Mouse (Mus musculus) CH12F3 (cell line): ENCODE measurements around the gene Catsperz.
"Not testable (repeated sequence)": the region's sequence is repeated elsewhere in the genome, so short reads cannot be mapped to it uniquely, and the experiment has no call there.

Source experiments
- in situ Hi-C: fragments of 300-500 bp; cut with MboI; formaldehyde crosslinking; loops from 2 replicates; pipeline ENCODE4 v1.14.3; 2020; ENCODE audit warnings: low sequenced_read_pairs

Gene Catsperz

DNA sequence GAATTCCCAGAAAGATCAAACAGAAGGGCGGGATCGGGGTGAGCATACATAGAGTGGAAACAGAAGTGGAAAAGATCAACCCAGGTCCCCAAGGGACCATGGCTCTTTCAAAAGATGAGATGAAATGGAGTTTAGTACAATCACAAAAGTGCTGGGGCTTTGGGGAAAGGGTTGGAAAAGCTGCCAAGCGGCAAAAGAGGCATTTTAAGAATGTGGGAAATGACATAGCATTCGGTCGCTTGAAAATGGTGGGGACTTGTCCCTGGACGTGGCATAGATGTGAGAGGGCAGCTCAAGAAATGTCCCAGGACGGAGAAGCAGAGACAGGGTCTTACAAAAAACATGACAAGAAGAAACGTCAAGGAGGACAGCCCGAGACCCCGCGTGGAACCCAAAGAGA is 16.2 kb downstream of the Catsperz start:
- in situ Hi-C loops, result no loop called here

DNA sequence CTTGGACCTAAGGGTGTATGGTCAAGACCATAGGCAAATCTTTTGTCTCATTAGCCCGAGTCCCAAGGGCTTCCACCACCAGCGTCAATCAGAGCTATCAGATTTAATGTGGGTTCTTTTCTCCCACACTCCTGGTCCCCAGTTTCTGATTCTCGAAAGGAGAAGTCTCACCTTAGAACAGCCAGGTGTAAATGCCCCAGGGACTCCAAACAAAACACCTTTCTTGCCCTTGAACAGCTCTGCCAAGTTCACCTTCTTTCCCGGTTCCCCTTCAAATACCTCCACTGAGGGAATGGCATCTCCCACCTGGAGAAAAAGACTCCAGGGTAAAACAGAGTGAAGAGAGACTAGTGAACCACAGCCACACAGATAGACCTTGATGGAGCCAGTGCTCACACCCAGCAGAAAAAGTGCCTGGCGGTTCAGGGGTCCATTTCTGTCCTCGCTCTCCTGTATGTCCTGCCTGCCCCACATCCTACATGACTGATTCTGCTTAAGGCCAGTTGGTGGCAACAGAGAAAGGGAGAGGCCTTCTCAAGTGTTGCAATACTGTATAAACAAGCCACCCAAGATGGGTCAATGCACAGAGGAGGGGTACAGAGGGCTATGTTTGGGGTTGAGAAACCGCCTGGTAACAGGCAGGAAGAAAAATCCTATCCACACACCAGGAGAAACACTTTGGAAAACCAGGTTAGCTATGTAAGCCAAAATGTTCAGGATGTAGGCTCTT is 17.2 kb downstream of the Catsperz start:
- in situ Hi-C loops, result no loop called here

DNA sequence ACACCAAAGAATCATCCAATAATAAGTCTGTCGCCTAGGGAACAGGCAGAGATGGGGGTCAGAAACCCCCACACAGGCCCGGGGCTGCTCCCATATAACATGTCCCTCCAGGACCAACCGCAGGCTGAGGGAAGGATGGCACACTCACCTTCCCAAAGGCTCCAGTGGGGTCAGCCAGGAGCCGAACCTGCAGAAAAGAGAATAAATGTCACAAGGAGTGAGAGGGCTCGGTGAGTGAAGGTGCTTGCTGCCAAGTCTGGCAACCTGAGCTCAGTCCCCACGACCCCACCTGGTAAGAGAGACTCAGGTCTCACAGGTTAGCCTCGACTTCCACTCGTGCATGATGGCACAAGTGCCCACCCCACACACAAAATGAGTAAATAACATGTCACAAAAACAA is 18.1 kb downstream of the Catsperz start:
- in situ Hi-C loops, result no loop called here

DNA sequence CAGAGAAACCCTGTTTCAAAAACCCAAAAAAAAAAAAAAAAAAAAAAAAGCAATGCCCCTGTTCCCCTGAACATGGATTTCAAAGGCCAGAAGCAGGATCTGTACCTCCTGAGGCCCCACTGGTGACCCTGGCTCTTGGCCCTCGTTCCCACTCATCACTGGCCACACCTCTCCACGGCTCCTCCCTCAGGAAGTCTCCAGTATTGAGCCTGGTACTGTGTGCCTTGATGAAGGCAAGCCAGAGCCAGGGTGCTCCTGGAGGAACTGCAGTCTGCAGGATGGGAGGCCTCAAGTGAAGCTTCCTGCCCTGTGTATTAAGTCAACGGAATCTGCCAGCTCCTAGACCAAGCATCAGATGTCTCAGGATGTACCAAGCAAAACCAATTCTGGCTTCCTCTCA is 19.0 kb downstream of the Catsperz start:
- in situ Hi-C loops, result no loop called here

DNA sequence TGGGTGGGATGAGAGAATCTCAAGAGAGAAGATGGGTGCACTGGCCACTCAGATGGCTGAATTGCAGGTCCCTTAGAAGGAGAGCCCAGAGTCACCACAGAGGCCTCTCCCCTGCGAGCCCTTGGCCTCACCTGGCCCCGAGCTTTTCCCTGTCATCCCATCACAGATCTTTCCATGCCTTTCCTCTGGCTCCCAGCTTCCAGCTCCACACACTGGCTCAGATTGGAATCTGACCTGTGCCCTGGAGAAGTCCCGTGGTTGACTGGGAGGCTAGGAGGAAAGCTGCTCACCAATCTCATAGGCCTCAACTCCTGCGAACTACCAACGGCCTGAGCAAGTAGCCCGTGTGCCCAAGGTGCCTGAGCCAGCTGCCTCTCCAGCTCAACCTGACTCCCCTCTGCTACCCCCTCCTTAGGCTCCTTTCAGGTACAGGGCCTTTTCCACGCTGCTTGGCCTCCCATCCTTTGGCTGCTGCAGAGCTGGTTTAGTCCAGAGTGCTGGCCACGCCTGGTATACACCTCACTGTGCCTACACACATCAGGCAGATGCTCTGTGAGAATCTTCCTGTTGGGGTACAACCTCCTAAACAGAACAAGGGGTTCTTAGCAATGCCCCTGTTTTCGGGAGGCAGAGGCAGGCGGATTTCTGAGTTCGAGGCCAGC is 19.6 kb downstream of the Catsperz start:
- in situ Hi-C loops, result no loop called here

DNA sequence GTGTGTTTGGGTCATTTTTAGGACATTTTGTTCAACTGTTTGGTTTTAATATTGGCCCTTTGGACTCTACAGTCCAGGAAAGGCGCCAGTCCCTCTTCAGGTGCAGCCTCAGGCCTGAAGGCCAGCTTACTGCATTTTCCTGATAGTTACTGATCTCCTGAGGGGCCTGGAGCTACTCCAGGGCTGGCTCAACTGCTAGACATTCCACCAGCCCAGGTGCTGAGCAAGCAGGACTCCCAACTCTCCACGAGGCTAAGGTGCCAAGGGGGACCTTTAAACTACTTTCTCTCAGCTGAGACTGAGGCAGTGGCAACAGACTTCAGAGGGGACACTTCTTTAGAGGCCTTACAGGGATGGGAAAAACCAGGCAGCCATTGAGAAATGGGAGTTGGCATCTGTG is 20.3 kb downstream of the Catsperz start:
- in situ Hi-C loops, result no loop called here

DNA sequence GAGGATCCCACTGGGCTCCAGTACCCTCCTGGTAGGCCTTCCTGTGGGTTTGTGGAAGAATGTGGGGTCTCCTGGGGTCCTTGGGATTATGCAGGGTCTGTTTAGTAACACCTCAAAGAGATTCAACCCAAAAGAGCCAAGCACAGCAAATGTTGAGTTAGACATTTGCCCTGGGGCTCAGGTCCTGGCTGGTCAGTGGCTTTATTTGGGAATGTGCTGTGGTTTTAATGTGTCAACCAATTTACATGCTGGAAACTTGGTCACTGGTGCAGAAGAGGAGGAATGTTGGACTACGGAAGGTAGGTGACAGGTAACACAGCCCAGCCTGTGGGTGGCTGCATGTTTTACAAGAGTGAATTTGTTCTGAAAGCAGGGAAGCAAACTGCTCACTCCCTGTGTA is 22.1 kb downstream of the Catsperz start:
- in situ Hi-C loops, result no loop called here

DNA sequence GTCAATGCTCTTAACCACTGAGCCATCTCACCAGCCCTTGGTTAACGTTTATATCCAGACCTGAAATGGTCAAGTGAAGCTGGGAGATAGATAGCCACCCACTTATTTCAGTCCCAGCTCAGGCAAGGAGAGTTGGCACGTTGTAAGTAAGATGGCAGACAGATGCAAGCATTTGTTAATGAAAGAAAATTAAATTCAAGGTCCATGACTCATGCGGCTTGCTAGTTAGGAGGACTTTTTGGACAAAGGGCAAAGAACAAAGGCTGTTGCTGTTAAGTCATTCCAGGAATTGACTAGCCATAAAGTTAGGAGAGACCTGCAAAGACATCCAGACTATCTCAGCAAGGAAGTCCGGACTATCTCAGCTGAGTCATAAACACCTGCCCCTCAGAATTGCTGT is 25.5 kb downstream of the Catsperz start:
- in situ Hi-C loops, result no loop called here

DNA sequence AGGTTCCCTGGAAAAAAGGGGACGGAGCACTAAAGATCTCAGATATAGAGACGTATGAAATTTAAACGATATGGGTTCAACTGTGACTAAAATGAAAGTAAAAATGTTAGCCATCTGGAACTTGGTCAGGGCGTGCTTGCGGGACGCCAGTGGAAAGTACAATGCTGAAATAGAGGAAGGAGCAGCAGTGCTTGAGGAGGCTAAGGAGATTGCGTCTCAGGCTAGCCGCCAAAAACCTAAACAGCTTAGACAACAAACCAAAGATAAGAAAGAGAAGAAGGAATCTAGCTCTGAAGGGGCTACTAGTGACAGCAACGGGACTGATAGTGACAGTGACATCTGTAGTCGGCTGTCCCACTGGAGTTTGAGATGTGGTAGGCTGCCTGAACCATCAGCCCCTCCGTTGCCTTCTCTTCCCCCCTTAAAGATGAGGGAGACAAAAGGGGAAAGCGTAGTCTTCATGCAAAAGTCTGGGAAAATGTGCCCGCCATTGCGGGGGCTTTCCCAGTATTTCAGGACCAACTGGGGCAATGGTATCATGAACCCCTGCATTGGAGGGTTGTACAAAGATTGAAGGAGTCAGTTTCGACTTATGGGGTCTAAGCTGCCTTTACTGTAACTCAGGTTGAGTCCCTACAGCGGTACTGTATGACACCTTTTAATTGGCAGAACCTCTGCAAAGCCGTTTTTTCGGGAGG is 29.4 kb downstream of the Catsperz start:
- in situ Hi-C loops, result not testable (repeated sequence)

DNA sequence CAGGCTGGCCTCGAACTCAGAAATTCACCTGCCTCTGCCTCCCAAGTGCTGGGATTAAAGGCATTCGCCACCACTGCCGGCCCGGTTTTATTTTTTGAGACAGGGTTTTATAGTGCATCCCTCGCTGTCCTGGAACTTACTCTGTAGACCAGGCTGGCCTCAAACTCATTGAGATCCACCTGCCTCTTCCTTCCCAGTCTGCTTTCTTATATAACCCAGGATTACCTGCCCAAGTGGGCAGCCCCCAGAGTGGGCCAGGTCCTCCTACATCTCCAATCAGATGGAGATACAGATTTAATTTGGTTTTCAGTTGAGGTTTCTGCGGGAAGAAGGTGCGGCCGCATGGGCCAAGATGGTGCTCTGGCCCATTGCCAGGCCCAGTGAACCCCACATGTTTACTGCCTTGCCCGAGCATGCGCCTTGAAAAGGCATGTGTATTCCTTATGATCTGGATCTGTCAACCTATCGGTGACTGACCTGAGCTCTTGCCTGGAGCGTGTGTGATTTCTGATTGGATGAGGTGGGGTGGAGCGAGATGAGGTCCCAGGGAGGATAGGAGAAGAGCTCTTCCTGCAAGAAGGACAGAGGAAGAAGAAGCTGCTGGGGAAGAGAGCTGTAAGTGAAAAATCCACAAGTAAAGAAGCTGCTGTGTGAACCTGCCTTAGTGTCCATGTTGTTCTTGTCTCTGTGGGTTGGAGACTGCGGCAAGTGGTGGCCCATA is 31.3 kb downstream of the Catsperz start:
- in situ Hi-C loops, result no loop called here

DNA sequence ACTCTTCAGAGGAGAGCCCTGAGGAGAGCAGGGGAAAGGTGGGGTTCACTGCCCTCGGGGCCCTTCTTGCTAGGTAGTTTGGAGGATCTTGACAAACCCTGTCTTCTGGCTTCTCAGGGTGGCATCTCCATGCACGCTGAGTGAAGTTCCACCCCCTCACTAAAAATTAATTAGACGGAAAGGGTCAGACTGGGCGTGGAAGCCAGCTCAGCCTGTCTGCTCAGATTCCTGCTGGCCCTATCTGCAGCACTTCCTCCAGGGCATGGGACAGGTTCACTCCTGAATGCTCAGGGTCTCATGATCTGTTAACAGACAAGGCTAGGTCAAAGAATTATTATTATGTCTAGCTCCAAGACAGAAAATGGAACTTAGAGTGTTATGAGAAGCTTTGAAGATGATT is 32.7 kb downstream of the Catsperz start:
- in situ Hi-C loops, result no loop called here

DNA sequence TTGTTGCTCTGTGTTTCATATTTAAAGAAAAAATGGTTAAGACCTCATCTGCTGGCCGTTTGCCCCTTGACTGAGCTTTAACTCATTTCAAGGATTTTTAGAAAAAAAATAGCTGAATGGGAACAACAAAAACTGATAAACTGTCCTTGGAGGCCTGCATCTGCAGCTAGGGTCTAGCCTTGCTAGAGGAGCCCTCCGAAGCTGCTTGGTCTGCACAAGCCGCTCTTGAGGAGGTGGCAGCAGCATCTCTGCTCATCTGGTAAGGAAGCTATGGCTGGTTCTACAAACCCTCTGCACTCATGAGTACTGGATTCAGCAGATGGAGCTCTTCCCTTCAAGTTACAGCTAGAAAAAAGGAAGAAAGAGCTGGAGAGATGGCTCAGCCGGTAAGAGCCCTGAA is 47.2 kb downstream of the Catsperz start:
- in situ Hi-C loops, result no loop called here

DNA sequence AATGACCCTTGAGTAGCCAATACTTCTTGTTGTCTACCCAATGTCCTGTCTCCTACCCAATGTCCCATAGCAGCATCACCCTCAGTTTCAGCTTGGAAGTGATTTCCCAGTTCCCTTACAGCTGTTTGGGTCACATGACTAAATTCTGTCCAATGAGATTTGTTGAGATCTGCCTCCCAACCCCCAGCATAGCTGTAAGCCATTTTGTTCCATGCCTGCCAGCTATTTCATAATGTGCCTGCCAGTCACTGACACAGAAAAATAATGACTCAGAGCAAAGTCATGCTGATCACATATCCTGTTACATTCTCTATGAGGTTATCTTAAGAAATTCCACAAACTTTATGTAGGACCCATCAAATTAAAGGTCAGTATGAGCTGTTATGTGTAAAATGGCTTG is 48.4 kb downstream of the Catsperz start:
- in situ Hi-C loops, result no loop called here

DNA sequence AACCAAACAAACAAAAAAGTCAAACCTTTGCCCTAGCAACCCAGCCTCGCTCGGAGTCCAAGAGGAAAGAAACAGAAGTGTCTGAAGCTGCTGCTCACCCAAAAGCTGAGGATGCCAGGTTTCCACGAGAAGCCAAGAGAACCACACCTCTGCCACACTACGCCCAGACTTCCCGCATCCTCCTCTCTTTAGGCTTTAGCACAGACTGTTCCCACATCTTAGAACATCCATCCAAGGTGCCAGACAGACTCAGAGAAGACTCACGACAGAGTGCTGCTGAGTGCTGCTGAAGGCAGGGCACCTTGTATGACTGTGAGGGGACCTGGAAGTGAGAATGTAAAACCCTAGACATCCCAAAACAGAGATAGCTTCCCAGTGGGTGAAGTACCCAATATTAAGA is 49.3 kb downstream of the Catsperz start:
- in situ Hi-C loops, result no loop called here

DNA sequence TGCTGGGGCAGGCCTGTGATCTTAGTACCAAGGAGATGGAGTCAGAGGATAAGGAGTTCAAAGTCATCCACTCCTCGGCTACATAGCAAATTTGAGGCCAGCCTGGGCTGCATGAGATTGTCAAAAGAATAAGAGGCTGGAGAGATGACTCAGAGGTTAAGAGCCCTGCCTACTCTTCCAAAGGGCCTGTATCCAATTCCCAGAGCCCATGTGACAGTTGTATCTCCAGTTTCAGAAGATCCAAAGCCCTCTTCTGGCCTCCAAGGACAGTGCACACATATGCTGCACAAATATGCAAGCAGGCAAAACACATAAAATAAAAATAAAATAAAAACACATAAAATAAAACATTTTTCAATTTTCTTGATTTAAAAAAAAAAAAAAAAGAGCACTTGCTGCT is 50.9 kb downstream of the Catsperz start:
- in situ Hi-C loops, result no loop called here

DNA sequence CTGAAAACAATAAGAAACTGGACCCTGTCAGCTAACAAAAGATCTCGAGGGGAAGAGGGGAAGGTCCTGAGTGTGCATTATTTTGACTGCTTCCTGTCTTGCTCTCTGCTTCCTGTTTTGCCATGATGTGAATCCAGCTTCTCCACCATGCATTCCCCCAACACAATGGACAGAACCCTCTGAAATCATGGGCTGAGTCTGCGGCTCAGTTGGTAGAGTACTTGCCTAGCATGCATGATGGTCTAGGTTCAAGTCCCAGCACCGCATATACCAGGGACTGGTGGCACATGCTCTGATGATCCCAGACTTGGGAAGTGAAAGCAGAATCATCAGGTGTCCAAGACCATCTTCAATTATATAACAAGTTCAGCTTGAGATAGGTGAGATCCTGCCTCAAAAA is 52.5 kb downstream of the Catsperz start:
- in situ Hi-C loops, result no loop called here
